Mouse (Mus musculus) liver, embryonic 13.5 days (tissue): Measurements from ENCODE around the gene Plcd4. TPM values are rescaled to one million over a fixed set of nuclear protein-coding genes. Genes with fewer than 3 reads are reported as not detected.
"Not testable (repeated sequence)": the region's sequence is repeated elsewhere in the genome, so short reads cannot be mapped to it uniquely, and the experiment has no call there.

Source experiments
- ATAC-seq: fragments of 200-750 bp; cut with Nextera tagmentation; 2 replicates; pipeline ENCODE4 v1.8.0; 2017; ENCODE audit warnings: low read depth, mild to moderate bottlenecking, moderate number of reproducible peaks, moderate library complexity
- DNase-seq: peaks from one replicate; pipeline ENCODE4 v3.0.0; 2022
- H3K27ac ChIP-seq: fragments of 300-500 bp; sonication (generic); 2 replicates; pipeline ENCODE4 v1.5.1; 2015; ENCODE audit warnings: moderate library complexity, mild to moderate bottlenecking, inconsistent platforms
- H3K27me3 ChIP-seq: fragments of 300-500 bp; sonication (generic); 2 replicates; pipeline ENCODE4 v1.6.1; 2015; ENCODE audit warnings: mild to moderate bottlenecking, inconsistent platforms
- H3K36me3 ChIP-seq: fragments of 300-500 bp; sonication (generic); 2 replicates; pipeline ENCODE4 v1.6.1; 2015; ENCODE audit warnings: mild to moderate bottlenecking, inconsistent platforms
- H3K4me1 ChIP-seq: fragments of 300-500 bp; sonication (generic); replicated peaks from 2 replicates; pipeline ENCODE4 v1.6.1; 2015; ENCODE audit warnings: inconsistent platforms
- H3K4me2 ChIP-seq: fragments of 300-500 bp; sonication (generic); 2 replicates; pipeline ENCODE4 v1.6.1; 2015; ENCODE audit warnings: inconsistent platforms, mild to moderate bottlenecking, moderate library complexity
- H3K4me3 ChIP-seq: fragments of 300-500 bp; sonication (generic); replicated peaks from 2 replicates; pipeline ENCODE4 v1.5.1; 2015; ENCODE audit warnings: mild to moderate bottlenecking, inconsistent platforms
- H3K9ac ChIP-seq: fragments of 300-500 bp; sonication (generic); 2 replicates; pipeline ENCODE4 v1.6.1; 2015; ENCODE audit warnings: mild to moderate bottlenecking, inconsistent platforms
- H3K9me3 ChIP-seq: fragments of 300-500 bp; sonication (generic); replicated peaks from 2 replicates; pipeline ENCODE4 v1.6.1; 2016; ENCODE audit warnings: inconsistent platforms
- WGBS: fragments of 180-500 bp; shearing (Covaris S2); methylation state at CpG from one replicate; pipeline ENCODE4 v1.1.7; 2015; ENCODE audit not compliant: insufficient replicate concordance; 5-methylcytosine and 5-hydroxymethylcytosine counted together
- polyA plus RNA-seq: library from polyadenylated mRNA; unstranded; fragments of >200 nt; fragmentation: Nextera tagmentation; extraction: Ambion mirVana; gene quantifications from 2 replicates; pipeline ENCODE4 v1.2.1, GENCODE M21; 2015

Plcd4 gene
- 0.02 and 0.22 TPM in 2 replicates for polyA plus RNA-seq

GRCm38 (mm10) chr1:74542451-74542961 is at the start of gene Plcd4:
Gene Plcd4 (plus strand): TSS chr1:74542888.
- DNase-seq (no peak), ATAC-seq (no peak)
- Histone ChIP-seq H3K27me3 (peaks cover 20% of the 10 kb centered on the region), H3K4me3 (no peak within 1 kb of the TSS), H3K4me2 (no peak within 1 kb of the TSS), H3K27ac (no peak within 1 kb of the TSS), H3K9me3 (no peaks in the 10 kb centered on the region), H3K9ac (no peak within 1 kb of the TSS), H3K4me1 (no peaks in the 10 kb centered on the region), H3K36me3 (no peaks in the 10 kb centered on the region)
- 10% methylated on average over 6 of the region's 6 CpGs for WGBS

- H3K9me3 ChIP-seq: no peaks in the 10 kb centered on the region
- H3K36me3 ChIP-seq: peaks cover 14% of the 10 kb centered on the region
- H3K4me3 ChIP-seq: no peak overlapping the region
- H3K4me2 ChIP-seq: no peak overlapping the region
- ATAC-seq: no peak
- 76% methylated on average over 1 of the region's 1 CpGs for WGBS
- H3K4me1 ChIP-seq: peaks cover 23% of the 10 kb centered on the region
- H3K27ac ChIP-seq: no peak overlapping the region
- no peak overlapping the region for H3K9ac ChIP-seq
- no peaks in the 10 kb centered on the region for H3K27me3 ChIP-seq
- DNase-seq: no peak
Measured at GRCm38 (mm10) chr1:74501106-74501505, 41.6 kb upstream of the Plcd4 start.

- Histone ChIP-seq H3K27me3 (no peaks in the 10 kb centered on the region), H3K36me3 (peaks cover 8% of the 10 kb centered on the region), H3K9me3 (no peaks in the 10 kb centered on the region), H3K4me3 (peak overlapping the region; percentile 89), H3K4me2 (peak overlapping the region; percentile 86), H3K4me1 (peaks cover 57% of the 10 kb centered on the region), H3K27ac (peak overlapping the region; percentile 74), H3K9ac (peak overlapping the region; percentile 88)
- no peak for DNase-seq
- under 1% methylated on average over 22 of the region's 22 CpGs for WGBS
- ATAC-seq: peak; percentile 55; the same call in 1 of the 2 replicates
Measured at GRCm38 (mm10) chr1:74505393-74505720, 37.3 kb upstream of the Plcd4 start.

GRCm38 (mm10) chr1:74505721-74506464 is 36.8 kb upstream of the Plcd4 start, which contains the start of gene Cnot9:
Gene Cnot9 (plus strand): TSS chr1:74506058.
- WGBS: under 1% methylated on average over 64 of the region's 64 CpGs
- peak; percentile 100 for DNase-seq
- H3K4me3 ChIP-seq: peak within 1 kb of the TSS; percentile 89
- H3K27me3 ChIP-seq: no peaks in the 10 kb centered on the region
- H3K36me3 ChIP-seq: peaks cover 8% of the 10 kb centered on the region
- peak within 1 kb of the TSS; percentile 94 for H3K27ac ChIP-seq
- peak within 1 kb of the TSS; percentile 86 for H3K4me2 ChIP-seq
- H3K9ac ChIP-seq: peak within 1 kb of the TSS; percentile 95
- no peaks in the 10 kb centered on the region for H3K9me3 ChIP-seq
- H3K4me1 ChIP-seq: peaks cover 61% of the 10 kb centered on the region
- ATAC-seq: peak; percentile 97

GRCm38 (mm10) chr1:74506471-74506881 is 36.2 kb upstream of the Plcd4 start:
- peak; percentile 17 for ATAC-seq
- Histone ChIP-seq H3K4me3 (peak overlapping the region; percentile 89), H3K27ac (peak overlapping the region; percentile 94), H3K4me2 (peak overlapping the region; percentile 75), H3K27me3 (no peaks in the 10 kb centered on the region), H3K4me1 (peaks cover 67% of the 10 kb centered on the region), H3K36me3 (peaks cover 8% of the 10 kb centered on the region), H3K9ac (peak overlapping the region; percentile 95), H3K9me3 (no peaks in the 10 kb centered on the region)
- WGBS: under 1% methylated on average over 34 of the region's 34 CpGs
- peak; percentile 65 for DNase-seq

GRCm38 (mm10) chr1:74507780-74508179 is 34.9 kb upstream of the Plcd4 start:
- Histone ChIP-seq H3K4me2 (peak overlapping the region; percentile 75), H3K9ac (peak overlapping the region; percentile 95), H3K4me3 (peak overlapping the region; percentile 89), H3K27ac (peak overlapping the region; percentile 94; the same call in 1 of the 2 replicates), H3K9me3 (no peaks in the 10 kb centered on the region), H3K36me3 (peaks cover 14% of the 10 kb centered on the region), H3K27me3 (no peaks in the 10 kb centered on the region), H3K4me1 (peaks cover 69% of the 10 kb centered on the region)
- 66% methylated on average over 2 of the region's 2 CpGs for WGBS
- ATAC-seq: no peak
- DNase-seq: no peak

- no peak for ATAC-seq
- Histone ChIP-seq H3K9me3 (no peaks in the 10 kb centered on the region), H3K27ac (no peak overlapping the region), H3K4me1 (peaks cover 68% of the 10 kb centered on the region), H3K27me3 (no peaks in the 10 kb centered on the region), H3K4me3 (no peak overlapping the region), H3K9ac (no peak overlapping the region), H3K4me2 (no peak overlapping the region), H3K36me3 (peaks cover 34% of the 10 kb centered on the region)
- WGBS: 80% methylated on average over 5 of the region's 5 CpGs
- DNase-seq: no peak
Measured at GRCm38 (mm10) chr1:74511306-74511705, 31.4 kb upstream of the Plcd4 start.

GRCm38 (mm10) chr1:74512999-74513398 is 29.7 kb upstream of the Plcd4 start:
- not testable (repeated sequence) for H3K9me3 ChIP-seq, ATAC-seq
- H3K4me1 ChIP-seq: peaks cover 57% of the 10 kb centered on the region

GRCm38 (mm10) chr1:74519875-74520274 is 22.8 kb upstream of the Plcd4 start:
- Histone ChIP-seq H3K4me3 (no peak overlapping the region), H3K27me3 (no peaks in the 10 kb centered on the region), H3K9me3 (no peaks in the 10 kb centered on the region), H3K4me1 (no peaks in the 10 kb centered on the region), H3K9ac (no peak overlapping the region), H3K4me2 (no peak overlapping the region), H3K27ac (no peak overlapping the region), H3K36me3 (peaks cover 73% of the 10 kb centered on the region)
- ATAC-seq (no peak), DNase-seq (no peak)

More at GRCm38 (mm10) chr1:74512999-74513398, 29.7 kb upstream of the Plcd4 start:
- H3K27me3 ChIP-seq, H3K27ac ChIP-seq, H3K4me3 ChIP-seq, H3K9ac ChIP-seq, H3K4me2 ChIP-seq, DNase-seq: not testable (repeated sequence)
- H3K36me3 ChIP-seq: peaks cover 43% of the 10 kb centered on the region
- 77% methylated on average over 1 of the region's 1 CpGs for WGBS

GRCm38 (mm10) chr1:74524746-74525145 is 17.9 kb upstream of the Plcd4 start:
- Histone ChIP-seq H3K4me2 (no peak overlapping the region), H3K9ac (no peak overlapping the region), H3K4me3 (no peak overlapping the region), H3K27ac (no peak overlapping the region), H3K27me3 (no peaks in the 10 kb centered on the region), H3K9me3 (no peaks in the 10 kb centered on the region), H3K36me3 (peaks cover 93% of the 10 kb centered on the region), H3K4me1 (no peaks in the 10 kb centered on the region)
- ATAC-seq: no peak
- WGBS: 84% methylated on average over 4 of the region's 4 CpGs
- no peak for DNase-seq

GRCm38 (mm10) chr1:74528589-74528988 is 14.1 kb upstream of the Plcd4 start:
- no peaks in the 10 kb centered on the region for H3K4me1 ChIP-seq
- no peaks in the 10 kb centered on the region for H3K27me3 ChIP-seq
- no peaks in the 10 kb centered on the region for H3K9me3 ChIP-seq
- no peak overlapping the region for H3K27ac ChIP-seq
- H3K36me3 ChIP-seq: peaks cover 90% of the 10 kb centered on the region
- ATAC-seq (no peak), DNase-seq (no peak)
- 87% methylated on average over 7 of the region's 7 CpGs for WGBS
- no peak overlapping the region for H3K4me3 ChIP-seq
- H3K4me2 ChIP-seq: no peak overlapping the region
- no peak overlapping the region for H3K9ac ChIP-seq

- H3K9me3 ChIP-seq: no peaks in the 10 kb centered on the region
- no peak overlapping the region for H3K9ac ChIP-seq
- DNase-seq (no peak), ATAC-seq (no peak)
- H3K4me3 ChIP-seq: no peak overlapping the region
- peaks cover 14% of the 10 kb centered on the region for H3K27me3 ChIP-seq
- H3K27ac ChIP-seq: no peak overlapping the region
- H3K36me3 ChIP-seq: no peaks in the 10 kb centered on the region
- H3K4me2 ChIP-seq: no peak overlapping the region
- H3K4me1 ChIP-seq: no peaks in the 10 kb centered on the region
Measured at GRCm38 (mm10) chr1:74538650-74539049, 4.0 kb upstream of the Plcd4 start.
